Mouse (Mus musculus) layer of hippocampus, adult 9-10 months (tissue): ENCODE results near the gene Olfr297.

ENCODE experiments used
- DNase-seq: peaks from one replicate; pipeline ENCODE4 v3.0.0; 2022; ENCODE audit warnings: low spot score

Gene Olfr297

DNA sequence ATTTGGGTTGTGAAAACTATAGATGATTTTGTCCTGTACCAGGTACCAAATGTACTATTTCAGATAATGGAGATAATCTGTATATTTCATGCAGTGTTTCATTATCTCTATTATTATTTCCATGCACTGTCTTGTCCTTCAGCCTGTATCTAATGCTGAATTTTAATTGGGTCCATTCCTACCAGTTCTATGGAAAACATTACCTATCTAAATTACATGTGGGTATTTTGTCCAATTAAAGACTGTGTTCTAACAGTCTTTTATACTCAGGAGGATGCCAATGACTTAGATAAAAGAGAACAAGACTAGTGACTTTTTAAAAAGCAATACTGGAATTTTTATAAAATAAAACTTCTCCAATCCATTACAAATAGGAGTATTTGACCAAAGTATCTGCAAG is at the start of gene Olfr297:
Gene Olfr297 (plus strand): TSS at position 301 of the 400 bp plus-strand sequence.
- no peak for DNase-seq

DNA sequence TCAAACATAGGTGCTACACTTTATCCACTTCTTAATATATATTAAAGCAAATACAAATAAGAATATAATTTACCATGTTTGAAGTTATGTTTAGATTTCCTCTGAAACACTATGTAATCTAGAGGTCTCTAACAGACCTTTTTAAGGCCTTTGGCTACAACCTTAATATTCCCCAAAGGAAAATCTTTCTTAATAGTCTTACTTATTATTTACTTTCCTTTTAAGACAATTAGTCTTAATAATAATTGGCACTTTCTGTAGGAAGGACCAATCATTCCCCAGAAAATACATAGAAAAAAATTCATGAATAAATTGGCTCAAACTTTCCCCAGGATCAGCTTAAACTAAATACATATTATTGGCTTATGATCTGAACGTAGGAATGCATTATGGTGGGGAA is 27.4 kb upstream of the Olfr297 start, which contains the start of gene Olfr298:
Gene Olfr298 (minus strand): TSS at position 101 of the 400 bp plus-strand sequence.
- no peak for DNase-seq
